Mouse (Mus musculus) left cerebral cortex, adult 8-10 months (tissue): ENCODE results near the gene Ppm1k. TPM values are rescaled to one million over a fixed set of nuclear protein-coding genes. Genes with fewer than 3 reads are reported as not detected.
"Not testable (repeated sequence)": the region's sequence is repeated elsewhere in the genome, so short reads cannot be mapped to it uniquely, and the experiment has no call there.

ENCODE experiments used
- DNase-seq, 2 experiments: peaks; one replicate each; pipeline ENCODE4 v3.0.0; 2022; ENCODE audit warnings: low spot score in 2 of 2
- total RNA-seq, 4 experiments: library from RNA; stranded (reverse); gene quantifications; 2 replicates each; pipeline ENCODE4 v1.2.4; 2022

Ppm1k gene
- total RNA-seq, 4 experiments from 2014 or later: 84.3 to 108 (median 91.8) TPM

- DNase-seq: no peak
These were observed 3.2 kb downstream of the Ppm1k start for GRCm38 (mm10) chr6:57532022-57532421.

GRCm38 (mm10) chr6:57531441-57531840 lies 3.8 kb downstream of the Ppm1k start:
- DNase-seq: no peak

DNA sequence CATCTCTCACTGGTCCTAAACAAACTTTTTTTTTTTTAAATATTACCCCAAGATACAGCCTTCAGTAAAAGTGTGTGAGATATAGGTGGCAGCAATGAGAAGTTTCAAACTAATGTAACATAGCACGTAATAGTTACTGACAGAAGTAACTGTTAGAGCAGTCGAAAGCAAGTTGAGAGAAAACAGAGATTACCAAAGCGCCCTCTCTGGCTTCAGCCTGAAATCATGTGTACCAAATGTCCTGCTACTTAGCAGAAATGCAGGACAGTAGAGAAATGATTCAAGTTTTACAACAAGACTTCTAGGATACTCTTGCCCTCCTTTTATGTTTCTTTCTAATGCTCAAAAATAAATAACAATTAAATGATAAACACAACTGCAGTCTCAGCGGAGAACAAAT lies 4.3 kb downstream of the Ppm1k start:
- no peak for DNase-seq

DNA sequence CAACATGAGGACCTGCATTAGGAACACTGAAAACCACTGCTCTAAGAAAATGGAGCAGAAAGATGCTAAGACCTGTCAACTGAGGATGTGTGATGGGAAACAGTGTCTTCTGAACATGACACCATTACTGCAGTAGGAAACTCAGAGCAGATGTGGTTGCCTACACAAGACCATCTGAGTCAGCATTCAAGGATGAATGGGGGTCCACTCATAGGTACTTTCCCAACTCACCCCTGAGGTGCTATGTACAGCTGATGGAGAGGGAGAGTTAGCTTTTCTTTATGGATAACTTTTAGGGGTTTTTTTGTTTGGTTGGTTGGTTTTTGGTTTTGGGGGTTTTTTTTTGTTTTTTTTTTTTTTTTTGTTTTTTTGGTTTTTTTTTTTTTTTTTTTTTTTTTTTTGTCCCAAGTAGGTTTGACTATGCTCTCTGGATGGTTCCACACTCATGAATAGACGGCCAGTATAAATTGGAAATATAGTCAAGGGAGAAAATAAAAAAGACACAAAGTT lies 5.9 kb downstream of the Ppm1k start:
- DNase-seq: no peak

GRCm38 (mm10) chr6:57526933-57527332 lies 8.3 kb downstream of the Ppm1k start:
- DNase-seq: no peak

DNA sequence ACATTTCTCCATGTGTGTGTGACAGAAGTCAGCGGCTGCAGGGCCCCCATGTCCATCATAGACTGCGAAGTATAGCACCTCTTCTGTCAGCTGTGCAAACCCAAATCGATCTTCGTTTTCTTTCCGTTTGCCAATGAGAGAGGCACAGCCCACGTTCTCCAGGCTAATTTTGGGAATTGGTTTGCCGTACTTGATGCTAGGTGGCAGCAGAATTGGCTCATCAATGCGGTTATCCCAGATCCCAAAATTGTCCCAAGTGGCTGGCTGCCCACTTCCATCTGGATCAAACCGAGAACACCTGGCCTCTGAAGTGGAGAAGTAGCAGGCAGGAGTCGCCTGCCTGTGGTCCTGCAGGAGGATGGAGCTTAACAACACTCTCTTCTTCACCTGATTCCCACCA lies 10.5 kb downstream of the Ppm1k start:
- DNase-seq: peak in 1 of 2 experiments; percentile 61

DNA sequence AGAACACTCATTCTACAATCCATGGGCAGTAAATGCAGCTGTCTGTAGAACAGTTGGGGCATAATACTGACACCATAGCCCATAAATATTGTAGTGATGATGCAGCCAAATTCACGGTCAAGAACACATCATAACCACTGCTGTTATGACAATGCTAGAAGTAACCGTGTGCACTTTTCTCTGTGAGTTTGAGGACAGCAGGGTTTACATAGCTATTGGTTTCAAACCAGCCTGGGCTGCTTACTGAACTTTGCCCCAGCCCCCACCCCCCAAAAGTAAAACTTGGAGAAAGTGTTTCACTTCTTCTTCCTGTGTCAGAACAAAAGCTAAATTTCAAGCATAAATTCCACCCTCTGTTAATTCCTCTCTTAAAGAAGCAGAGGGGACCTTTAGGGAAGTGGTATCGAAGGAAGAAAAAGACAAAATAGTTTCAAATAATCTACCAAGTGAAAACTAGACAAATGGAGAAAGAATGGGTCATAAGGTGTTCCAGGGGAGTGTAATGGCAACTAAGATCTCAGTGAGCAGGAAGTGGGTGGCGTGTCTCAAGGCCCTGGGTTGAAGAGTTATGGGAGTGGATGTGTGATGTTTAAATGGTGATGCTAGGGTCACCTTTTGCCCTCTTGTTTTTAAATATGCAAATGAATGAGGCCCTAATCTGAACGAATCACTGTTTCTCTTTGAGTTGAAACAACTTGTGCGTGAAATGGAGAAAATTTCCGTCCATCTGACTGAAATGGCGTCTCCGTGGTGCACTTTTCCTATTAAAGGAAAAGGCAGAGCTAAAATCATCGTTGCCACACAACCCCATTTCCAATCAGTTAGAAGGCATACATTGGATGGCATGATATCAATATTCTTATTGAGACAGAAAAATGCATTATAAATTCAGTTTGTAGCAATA lies 14.3 kb downstream of the Ppm1k start:
- DNase-seq: no peak

GRCm38 (mm10) chr6:57514035-57514374 lies 21.3 kb downstream of the Ppm1k start:
- DNase-seq: no peak

- DNase-seq: no peak
These were observed 21.8 kb downstream of the Ppm1k start for GRCm38 (mm10) chr6:57513351-57514034.

GRCm38 (mm10) chr6:57511899-57512298 lies 23.4 kb downstream of the Ppm1k start:
- DNase-seq: peak in 1 of 2 experiments; percentile 74

GRCm38 (mm10) chr6:57503662-57504379 lies 31.4 kb downstream of the Ppm1k start:
- no peak for DNase-seq

- DNase-seq: no peak
These were observed 36.1 kb downstream of the Ppm1k start for GRCm38 (mm10) chr6:57499209-57499608.

DNA sequence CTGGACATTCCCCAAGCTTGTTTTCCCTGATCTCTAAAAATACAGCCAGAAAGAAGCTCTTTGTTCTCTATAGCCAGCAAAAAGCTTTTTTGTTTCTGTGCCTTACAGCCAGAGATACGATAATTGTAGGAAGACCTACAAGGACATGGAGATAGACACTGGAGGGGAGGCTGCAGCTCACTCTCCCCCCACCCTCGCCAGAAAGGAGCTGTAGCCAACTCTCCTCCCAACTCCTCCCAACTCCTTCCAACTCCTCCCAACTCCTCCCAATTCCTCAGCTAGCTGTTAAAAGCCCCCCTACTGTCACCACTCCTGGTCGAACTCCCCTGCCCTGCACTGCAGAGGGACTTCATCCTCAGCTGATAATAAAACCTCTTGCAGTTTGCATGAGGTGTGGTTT lies 67.1 kb downstream of the Ppm1k start:
- not testable (repeated sequence) for DNase-seq

Other genes starting within 250 kb of the Ppm1k start
- not detected for gene Vmn1r16, start 206.0 kb downstream of the Ppm1k start, total RNA-seq
- not detected for gene Vmn1r17, start 171.7 kb downstream of the Ppm1k start, total RNA-seq
- under 1 TPM in 3 of 4 experiments, not detected in 1; 0.02 to 0.05 (median 0.04) TPM for gene Vmn1r18, start 139.7 kb downstream of the Ppm1k start, total RNA-seq
- gene Vmn1r19, start 131.7 kb downstream of the Ppm1k start, total RNA-seq: not detected
- gene Vmn1r20, start 106.5 kb downstream of the Ppm1k start, total RNA-seq: not detected
- 10 to 100 TPM; 12.5 to 17.2 (median 14.6) TPM for gene Herc6, start 45.5 kb upstream of the Ppm1k start, total RNA-seq
- 10 to 100 TPM in 1 of 4 experiments, 1 to 10 TPM in 3; 8.6 to 10.2 (median 9.7) TPM for gene Pyurf, start 156.6 kb upstream of the Ppm1k start, total RNA-seq
- gene Lancl2, start 167.1 kb upstream of the Ppm1k start, total RNA-seq: 100 to 1,000 TPM in 2 of 4 experiments, 10 to 100 TPM in 2; 88.9 to 114 (median 97.6) TPM